Mouse (Mus musculus) cerebellum, adult 11 months (tissue): Measurements from ENCODE around the gene Fbxw7.

Experiments used
- DNase-seq: peaks from one replicate; pipeline ENCODE4 v3.0.0; 2022

Fbxw7 gene

DNA sequence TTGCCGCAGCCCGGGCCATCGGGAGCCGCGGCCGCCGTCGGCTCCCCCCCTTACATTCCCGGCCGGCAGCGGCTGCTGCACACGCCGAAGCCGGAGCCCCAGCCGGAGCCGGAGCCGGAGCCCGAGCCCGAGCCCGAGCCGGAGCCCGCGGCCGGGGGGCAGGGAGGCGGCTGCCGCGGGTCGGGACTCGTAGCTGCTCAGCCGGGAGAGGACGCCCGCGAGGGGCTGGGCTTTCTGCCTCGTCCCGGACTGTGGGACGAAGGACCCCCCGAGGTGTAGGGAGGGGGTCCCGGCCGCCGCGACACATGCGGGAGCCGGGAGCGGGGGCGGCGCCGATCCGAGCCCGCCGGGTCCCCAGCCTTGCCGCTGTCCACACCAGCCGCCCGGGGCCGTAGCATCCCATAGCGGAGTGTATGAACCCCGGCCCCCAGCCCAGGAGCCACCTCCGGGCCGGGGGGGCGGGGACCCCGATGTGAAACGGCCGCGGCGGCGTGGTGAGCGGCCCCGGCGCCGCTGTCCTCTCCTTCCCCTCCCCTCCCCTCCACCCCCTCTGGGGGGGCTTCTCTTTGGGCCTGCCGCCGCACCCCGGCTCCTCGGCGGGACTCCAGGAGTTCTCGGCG is at the start of gene Fbxw7:
Gene Fbxw7, plus strand, starts transcription at position 507 of the 620 bp plus-strand sequence.
- peak; percentile 45 for DNase-seq

DNA sequence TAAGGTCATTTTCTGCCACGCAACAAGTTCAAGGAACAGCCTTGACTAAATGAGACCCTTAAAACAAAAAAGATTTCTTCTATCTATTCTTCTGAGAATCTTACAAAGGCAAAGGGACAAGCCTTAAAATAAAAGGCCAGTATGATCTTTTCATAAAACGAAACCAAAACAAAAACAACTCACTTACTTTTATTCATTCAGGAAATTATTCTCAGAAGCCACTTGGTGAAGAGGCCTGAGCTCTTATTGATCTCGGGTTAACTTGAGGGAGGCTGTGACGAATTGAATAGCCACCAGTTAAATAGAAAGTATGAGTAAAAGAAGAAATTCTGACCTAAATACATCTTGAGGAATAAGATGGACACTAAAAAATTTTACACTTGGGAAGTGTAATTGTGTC is 46.1 kb upstream of the Fbxw7 start:
- no peak for DNase-seq

DNA sequence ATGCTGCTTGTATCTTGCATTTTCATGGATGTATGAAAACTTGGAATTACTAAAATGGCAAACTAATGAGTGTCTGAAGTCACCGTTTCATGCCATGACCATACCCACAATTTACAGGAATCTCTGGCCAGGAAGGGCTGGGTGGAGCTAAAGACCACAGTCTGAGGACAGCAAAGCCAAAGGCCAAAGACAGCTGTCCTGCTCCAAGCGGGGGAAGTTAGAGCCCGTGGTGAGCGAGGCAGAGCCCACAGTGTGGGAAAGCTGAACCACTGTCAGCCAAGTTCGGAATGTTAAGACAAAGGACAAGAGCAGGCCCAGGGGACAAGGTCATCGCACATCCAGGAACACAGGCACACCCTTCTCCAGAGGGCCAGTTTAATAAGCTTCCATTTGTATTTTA is 45.7 kb upstream of the Fbxw7 start:
- DNase-seq: no peak

DNA sequence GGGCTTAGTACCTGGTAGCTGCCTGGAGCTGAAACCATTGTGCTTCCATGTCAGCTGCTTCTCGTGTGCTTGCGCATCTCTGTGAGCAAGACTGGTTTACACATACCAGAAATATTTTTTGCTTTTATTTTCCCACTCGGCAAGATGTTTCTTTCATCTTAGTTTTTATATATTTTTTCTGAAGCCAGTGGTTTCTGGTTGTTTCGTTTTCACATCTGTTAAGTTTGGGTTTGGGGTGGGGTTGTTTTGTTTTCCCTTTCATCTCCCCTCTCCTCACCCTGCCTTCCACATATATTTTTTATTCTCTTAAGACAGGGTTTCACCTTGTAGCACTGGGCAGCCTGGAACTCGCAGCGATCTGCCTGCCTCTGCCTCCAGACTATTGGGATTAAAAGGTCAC is 44.5 kb upstream of the Fbxw7 start:
- DNase-seq: no peak

DNA sequence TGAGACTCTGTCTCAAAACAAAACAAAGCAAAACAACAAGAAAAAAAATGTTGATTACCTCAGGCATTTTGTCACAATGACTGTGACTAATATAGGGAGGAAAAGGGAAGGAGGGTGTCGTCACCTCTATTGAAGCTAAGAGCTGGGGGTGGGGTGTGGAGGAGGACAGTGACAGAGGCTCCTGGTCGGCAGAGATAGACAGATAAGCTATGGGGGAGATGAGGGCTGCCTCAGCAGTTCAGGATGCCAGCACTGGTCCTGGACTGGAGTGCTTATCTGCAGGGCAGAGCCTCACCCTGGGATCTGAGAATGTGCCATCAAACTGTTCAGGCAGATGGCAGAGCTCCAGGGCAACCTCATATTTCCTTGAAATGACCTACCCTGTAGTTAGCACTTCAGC is 43.1 kb upstream of the Fbxw7 start:
- DNase-seq: no peak

DNA sequence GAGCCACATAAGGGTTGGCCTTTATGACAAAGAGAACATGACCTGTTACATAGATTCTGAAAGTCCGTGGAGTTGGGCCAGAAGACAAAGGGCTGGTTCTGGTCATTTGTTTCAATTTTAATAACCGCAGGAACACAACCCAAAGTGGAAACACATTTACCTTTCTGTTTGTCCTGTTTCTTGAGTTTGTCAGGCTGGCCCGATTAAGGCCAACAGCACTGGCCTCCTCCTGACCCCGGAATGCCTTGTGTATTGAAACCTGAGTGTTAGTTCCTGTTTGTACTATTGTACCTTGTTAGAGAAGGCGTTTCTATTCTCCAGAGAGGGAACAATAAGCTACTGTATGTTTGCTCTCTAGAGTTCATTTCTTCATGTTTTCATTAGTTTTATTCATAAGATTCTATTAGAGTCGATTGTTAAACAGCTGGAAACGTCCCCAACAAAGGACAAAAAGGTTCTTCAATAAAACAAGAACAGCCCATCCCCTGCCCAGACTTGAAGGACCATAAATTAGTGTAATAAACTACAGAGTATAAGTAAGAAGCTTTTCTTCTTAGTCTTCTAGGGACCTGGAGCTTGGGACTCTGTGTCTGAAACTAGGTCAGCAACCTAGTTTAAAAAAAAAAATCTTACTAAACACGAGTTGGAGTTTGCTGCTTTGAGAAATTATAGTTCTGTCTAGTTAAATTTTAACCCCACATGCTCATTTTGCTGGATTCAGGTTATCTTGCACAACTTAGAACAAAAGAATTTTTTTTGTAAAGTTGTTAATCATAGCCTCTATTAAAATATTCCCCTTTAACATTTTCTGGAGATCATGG is 40.6 kb upstream of the Fbxw7 start:
- DNase-seq: no peak

DNA sequence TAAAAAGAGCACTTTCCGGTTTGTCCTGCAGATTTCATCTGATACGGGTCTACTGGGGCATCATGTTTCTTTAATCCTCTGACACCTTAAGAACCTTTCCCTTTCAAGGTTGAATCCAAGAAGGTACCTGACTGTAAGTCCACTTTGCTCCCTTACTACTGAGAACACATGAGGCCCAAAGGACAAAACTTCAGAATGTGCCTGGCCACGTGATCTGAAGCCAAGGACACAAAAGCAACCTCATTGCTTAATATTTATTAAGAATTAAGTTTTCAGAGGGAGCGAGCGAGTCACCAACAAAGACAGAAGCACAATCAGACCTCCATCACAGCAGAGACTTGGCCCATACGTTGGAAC is 40.0 kb upstream of the Fbxw7 start:
- DNase-seq: no peak

DNA sequence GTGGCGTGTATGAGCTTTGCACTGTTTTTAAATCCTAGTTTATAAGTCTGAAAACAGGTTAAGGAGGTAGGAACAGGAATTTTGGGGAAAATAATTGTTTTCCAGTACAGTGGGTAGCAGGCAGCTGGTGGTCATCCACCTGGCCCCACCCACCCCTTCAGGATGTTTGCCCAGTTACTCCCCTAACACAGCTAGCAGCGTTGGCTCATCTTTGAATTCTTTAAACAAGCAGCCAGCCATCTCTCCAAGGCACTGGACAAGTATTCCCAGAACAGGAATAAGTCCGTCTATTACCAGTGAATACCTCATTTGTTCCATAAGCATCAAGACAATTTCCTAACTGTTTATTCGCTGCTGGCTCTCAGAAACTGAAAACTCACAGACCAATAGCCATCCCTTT is 39.5 kb upstream of the Fbxw7 start:
- no peak for DNase-seq

DNA sequence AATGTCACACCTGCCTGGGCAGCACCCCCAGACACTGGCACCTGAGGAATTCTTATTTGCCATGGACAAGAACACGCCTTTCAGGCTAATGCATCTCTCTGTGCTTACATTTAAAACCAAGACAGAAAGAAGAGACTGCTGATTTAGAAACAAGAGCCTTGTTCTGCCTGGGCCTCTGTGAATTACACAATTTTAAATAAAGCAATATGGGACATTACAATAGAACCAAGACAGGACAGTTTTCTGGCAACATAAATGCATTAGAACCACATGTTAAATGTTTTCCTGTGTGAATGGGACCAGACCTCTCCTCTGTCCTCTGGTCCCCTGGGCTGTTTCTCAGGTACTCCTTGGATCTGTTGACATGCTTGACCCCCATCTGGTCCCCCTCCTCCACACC is 39.0 kb upstream of the Fbxw7 start:
- no peak for DNase-seq

DNA sequence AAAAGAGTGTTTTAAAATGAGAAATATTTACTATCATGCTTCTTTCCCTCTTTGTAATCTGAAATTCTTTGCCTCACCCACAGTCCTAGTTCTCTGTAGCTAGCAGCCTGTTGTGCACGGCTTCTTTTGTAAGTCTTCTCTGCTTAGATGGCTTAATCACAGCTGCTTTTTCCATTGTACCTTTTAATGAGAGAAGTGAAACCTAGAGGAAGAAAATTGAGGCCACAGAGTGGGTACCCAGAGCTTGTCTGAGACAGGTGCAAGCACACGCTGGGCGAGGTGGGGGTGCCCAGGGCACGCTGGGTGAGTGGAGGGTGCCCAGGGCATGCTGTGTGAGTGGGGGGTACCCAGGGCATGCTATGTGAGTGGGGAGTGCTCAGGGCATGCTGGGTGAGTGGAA is 27.2 kb upstream of the Fbxw7 start:
- no peak for DNase-seq

DNA sequence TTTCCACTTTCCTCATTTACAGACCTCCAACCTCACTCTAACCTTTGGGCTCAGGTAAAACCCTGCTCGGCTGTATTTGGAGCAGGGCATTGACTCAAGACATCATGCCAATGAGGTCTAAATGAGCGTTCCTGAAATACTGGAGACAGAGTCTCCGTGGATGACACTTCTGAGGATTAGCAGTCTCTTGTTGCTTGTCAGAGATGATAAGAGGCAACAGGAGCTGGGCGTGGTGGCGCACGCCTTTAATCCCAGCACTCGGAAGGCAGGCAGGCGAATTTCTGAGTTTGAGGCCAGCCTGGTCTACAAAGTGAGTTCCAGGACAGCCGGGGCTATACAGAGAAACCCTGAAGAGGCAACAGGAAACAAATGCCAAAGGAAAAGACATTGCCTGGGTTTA is 11.0 kb upstream of the Fbxw7 start:
- no peak for DNase-seq

DNA sequence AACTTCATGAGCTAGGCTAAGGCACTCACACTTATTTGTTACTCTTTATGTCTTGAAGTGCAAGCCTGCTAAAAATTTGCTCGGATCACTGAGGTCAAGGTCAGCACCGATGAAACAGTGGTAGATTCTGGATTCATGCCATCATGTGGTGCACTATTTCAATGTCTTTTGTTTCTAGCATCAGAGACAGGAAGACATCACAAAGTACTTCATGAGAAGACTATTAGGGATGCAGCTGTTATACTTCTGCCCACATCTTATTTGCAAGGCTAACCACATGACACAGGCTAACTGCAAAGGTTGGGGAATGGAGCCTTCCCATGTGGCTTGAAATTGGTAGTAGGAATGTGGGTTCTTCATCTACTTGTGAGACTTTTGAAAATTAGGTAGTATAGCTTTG is 8.9 kb upstream of the Fbxw7 start:
- DNase-seq: no peak

DNA sequence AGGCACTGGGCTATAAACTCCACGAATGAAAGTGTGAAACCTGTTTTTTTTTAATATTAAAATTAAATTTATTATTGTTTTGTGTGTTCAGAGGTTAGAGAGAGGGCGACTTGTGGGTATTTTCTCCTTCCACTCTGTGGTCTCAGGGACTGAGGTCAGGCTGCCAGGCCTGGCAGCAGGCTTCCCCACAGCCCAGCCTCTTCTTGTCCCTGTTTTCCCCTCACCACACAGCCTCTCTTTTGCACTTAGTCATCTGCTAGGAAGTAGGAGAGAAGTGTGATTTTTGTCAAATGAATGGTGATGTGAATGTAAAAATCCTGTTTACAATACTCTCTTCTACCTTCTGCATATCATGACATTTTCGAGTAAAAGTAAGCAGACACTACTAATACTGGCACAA is 7.2 kb upstream of the Fbxw7 start:
- no peak for DNase-seq

DNA sequence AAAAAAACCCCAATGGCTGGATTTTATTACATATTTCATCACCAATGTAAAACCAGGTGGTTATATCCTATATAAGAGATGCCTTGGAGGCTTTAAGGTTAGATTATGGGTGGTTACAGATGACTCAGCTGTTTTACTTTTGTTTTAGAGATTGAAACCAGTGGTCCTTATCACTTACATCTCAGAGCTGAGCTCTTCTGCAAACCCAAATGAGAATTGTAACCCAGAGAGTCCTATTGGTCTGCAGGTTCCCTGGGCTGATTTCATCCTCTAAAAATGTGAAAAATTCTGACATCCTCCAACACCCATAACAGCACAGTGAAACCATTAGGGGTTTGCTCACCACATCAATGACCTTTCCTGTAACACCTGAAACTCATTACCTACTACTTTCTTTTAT is 6.2 kb upstream of the Fbxw7 start:
- no peak for DNase-seq

DNA sequence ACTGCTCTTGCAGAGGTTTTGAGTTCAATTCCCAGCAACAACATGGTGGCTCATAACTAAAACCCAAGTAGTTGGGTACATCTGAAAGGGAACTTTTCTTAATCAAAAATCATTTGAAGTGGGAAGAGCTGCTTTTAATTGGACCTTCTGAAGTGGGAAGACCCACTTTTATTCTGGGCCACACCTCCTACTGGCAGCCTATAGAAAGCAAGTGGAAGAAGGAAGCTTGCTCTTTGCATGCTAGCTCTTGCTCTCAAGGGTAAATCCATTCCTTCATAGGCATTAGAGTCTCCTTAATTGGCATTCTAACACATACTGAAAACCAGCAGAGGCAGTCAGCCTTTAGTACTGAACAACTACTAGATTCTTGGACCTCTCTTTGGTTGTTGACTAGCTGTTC is 4.3 kb upstream of the Fbxw7 start:
- DNase-seq: no peak

DNA sequence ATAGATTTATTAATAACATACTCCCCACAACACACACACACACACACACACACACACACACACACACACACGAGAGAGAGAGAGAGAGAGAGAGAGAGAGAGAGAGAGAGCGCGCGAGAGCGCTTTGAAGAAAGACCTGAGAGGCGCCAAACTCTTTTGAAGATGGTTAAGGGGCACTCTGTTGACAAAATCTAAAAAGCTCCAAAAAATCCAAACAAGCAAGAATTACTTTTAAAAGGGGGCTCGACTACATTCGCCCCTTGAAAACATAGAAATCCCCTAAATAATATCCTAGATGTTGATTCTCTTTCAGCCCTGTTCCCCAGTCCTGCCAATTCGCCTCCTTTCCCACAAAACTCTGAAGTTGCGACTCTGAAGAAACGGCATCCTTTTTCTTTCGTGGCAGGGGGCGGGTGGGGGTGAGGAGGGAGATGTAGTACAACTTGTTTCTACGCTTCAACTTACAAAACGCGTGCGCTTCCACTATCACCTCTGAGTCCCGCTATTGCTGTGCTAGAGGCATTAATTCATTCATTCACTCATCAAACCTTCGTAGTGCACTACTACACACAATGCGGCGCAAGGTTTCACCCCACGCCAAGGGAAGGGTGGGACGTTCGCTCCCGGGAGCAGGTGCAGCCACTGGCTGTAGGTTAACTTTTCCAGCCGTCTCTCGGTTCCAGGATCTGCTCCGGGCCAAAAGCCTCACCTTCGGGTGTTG is 1.5 kb upstream of the Fbxw7 start:
- no peak for DNase-seq

DNA sequence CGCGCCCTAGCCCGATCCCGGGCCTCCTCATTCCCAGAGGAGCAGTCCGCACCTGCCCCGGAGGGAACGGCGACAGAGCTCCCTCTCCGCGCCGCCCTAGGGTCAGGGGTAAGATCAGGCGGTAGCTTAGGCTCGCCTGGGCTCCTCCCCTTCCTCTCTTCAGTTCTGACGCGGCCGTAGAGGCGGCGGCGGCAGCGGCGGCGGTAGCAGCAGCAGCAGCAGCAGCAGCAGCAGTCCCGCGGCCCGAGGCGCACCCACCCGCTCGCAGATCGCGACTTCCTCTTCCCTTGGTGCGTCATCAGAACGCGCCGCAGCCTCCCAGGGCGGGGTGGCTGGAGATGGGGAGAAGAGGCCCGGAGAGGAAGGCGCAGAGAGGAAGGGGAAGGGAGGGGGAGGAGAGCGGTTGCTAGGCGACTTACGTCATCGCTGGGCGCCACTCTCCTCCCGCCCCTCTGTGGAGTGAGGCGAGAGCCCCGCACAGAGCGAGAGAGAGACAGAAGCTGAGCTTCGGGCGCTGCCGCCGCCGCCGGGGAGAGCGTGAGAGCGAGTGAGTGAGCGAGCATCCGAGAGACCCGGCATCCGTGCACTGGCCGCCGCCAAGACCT is 809 bp upstream of the Fbxw7 start:
- peak; percentile 99 for DNase-seq

DNA sequence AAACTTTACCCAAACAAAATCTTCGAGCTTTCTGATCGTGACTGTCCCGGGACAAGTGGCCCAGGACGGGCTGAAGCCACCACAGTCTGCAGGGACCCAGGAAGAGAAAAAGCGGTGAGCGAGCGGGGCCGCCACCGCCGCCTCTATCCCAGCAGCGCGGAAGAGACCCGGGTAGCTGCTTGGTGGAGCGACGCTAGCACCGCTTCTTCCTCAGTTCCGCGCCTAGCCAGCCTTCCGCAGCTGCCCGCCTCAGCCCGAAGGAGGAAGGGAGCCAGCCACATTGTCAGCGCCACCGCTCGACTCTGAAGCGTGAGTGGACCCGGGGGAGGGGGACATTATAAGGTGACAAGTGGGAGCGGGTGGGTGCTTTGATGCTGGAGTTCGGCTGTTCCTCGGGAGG is 393 bp downstream of the Fbxw7 start:
- peak; percentile 16 for DNase-seq

DNA sequence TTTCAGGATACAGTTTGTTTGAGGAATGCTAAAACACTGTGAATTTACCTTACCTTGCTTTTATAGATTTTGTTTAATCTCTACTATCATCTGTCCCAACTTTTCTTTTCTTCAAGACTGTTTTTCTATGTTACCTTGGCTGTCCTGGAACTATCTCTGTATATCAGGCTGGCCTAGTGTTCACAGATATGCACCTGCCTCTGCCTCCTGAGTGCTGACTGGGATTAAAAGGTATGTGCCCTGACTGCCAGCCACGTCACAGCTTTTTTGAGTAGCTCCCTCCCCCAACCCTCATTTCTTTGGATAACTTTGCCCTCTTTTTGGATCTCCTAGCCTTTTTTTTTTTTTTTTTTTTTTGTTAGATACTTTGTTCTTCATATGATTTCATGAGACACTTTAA is 1.9 kb downstream of the Fbxw7 start:
- DNase-seq: no peak

DNA sequence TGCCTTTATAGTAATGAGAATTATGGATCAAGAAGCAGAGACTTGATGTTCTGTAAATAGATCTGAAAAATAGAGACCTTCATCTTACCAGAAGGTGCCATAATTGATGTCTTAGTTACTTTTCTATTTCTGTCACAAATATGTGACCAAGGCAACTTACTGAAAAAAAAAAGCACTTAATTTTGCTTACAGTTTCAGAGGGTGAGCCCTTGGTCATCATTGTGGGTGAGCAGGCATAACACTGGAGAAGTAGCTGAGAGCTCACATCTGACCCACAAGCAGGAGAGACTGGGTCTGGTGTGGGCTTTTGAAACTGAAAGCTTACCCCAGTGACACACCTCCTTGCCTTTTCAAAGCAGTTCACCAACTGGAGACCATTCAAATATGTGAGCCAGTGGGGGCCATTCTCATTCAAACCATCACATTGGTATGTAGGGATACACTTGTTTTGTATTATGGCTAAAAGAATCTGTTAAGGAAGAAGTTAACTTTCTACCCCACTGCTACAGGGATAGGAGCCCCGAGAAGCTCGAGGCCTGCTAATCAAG is 5.7 kb downstream of the Fbxw7 start:
- no peak for DNase-seq

DNA sequence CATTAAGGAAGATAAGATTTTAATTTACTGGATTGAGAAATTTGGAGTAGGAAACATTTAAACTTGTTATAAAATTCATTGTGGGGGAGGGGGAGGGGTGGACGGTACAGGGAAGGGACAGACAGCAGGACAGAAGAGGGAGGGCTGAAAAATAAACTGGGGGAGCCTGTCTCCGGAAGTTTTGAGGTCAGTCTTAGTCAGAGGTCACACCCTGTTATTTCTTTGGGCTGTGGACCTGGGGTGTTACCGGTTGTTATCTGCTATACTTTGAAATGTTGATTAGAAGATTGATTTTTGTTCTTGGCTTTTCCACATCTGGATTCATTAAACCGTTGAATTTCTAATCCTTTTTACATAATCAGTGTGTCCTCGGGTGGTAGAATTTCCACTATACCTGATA is 10.9 kb downstream of the Fbxw7 start:
- no peak for DNase-seq

DNA sequence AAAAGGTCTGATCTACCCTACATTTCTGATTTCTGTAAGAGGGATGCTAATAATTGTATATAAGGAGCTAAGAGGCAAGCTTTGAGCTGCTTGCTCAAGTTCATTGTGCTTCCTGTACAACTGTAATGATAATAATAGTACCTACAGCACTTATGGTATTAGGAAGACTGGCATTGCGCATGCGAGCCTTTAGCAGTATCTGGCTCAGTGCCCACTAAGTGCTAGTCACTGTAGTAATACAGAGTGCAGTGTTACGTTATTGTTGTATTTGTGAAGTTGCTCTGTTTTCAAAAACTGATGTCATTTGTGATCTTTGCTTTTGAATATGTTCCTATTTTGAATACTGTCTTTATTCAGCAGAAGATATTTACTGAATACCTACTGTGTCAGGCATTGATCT is 11.3 kb downstream of the Fbxw7 start:
- DNase-seq: no peak

DNA sequence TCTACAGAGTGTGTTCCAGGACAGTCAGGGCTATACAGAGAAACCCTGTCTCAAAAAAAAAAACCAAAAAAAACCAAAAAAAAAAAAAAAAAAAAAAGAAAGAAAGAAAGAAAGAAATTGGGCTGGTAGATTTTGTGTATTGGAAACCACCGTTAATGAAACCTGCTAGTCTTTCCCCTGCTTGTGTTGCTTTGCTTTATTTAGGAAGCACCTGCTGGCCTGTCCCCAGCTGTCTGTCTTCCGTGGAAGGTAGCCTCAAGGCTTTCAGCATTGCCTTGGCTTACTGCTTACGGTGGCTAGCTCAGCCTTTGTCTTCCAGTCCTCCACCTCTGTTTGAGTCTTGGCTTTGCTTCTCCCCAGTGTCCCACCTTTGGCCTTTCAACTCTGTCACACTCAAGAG is 11.9 kb downstream of the Fbxw7 start:
- DNase-seq: no peak

DNA sequence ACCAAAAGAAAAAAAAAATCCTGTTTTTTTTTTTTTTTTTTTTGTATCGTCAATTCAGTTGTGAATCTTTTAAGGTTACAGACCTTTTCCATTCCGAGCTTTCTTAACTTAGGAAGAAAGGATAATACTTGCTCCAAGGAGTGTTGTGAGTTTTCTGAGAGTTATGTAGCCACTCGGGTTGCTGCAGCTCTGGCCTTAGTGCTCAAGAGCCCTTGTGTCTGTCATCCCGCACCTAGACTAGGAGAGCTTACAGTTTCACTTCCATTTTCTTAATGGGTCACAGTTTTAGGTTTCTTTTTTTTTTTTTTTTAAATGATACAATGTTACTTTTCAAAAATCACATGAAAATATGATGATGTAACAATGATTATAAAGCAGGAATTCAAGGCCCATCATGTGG is 12.5 kb downstream of the Fbxw7 start:
- DNase-seq: no peak
